Mouse (Mus musculus) intestine, embryonic 16.5 days (tissue): Measurements from ENCODE around the gene Cc2d1b. TPM values are rescaled to one million over a fixed set of nuclear protein-coding genes. Genes with fewer than 3 reads are reported as not detected.

Experiments
- ATAC-seq: fragments of 200-750 bp; cut with Nextera tagmentation; 2 replicates; pipeline ENCODE4 v1.8.0; 2017; ENCODE audit warnings: moderate TSS enrichment, moderate library complexity
- H3K27ac ChIP-seq: fragments of 300-500 bp; sonication (generic); 2 replicates; pipeline ENCODE4 v1.5.1; 2014; ENCODE audit warnings: mild to moderate bottlenecking, low read length
- H3K27me3 ChIP-seq: fragments of 300-500 bp; sonication (generic); replicated peaks from 2 replicates; pipeline ENCODE4 v1.6.1; 2014; ENCODE audit warnings: low read length, control low read depth, mixed read lengths; ENCODE audit not compliant: control insufficient read depth, insufficient read depth
- H3K36me3 ChIP-seq: fragments of 300-500 bp; sonication (generic); 2 replicates; pipeline ENCODE4 v1.6.1; 2014; ENCODE audit warnings: low read length, control low read depth; ENCODE audit not compliant: control insufficient read depth, insufficient read depth
- H3K4me1 ChIP-seq: fragments of 300-500 bp; sonication (generic); 2 replicates; pipeline ENCODE4 v1.6.1; 2014; ENCODE audit warnings: low read length, control low read depth, mixed read lengths; ENCODE audit not compliant: control insufficient read depth, insufficient read depth
- H3K4me2 ChIP-seq: fragments of 300-500 bp; sonication (generic); 2 replicates; pipeline ENCODE4 v1.6.1; 2014; ENCODE audit warnings: low read depth, low read length, control low read depth
- H3K4me3 ChIP-seq: fragments of 300-500 bp; sonication (generic); 2 replicates; pipeline ENCODE4 v1.5.1; 2014; ENCODE audit warnings: mild to moderate bottlenecking, low read length
- H3K9ac ChIP-seq: fragments of 300-500 bp; sonication (generic); 2 replicates; pipeline ENCODE4 v1.6.1; 2014; ENCODE audit warnings: low read depth, low read length
- H3K9me3 ChIP-seq: fragments of 300-500 bp; sonication (generic); 2 replicates; pipeline ENCODE4 v1.6.1; 2016; ENCODE audit warnings: low read length, control low read depth; ENCODE audit not compliant: control insufficient read depth
- WGBS: fragments of 180-500 bp; shearing (Covaris S2); extraction: QIAGEN DNeasy Blood & Tissue Kit; methylation state at CpG from one replicate; pipeline ENCODE4 v1.1.7; 2014; 5-methylcytosine and 5-hydroxymethylcytosine counted together
- polyA plus RNA-seq: library from polyadenylated mRNA; unstranded; fragments of >200 nt; fragmentation: Nextera tagmentation; extraction: Ambion mirVana; gene quantifications from 2 replicates; pipeline ENCODE4 v1.2.1, GENCODE M21; 2015

The Cc2d1b gene
- polyA plus RNA-seq, 1 experiment from 2014 or later = 33.0 TPM

- ATAC-seq = no peak
- 87% methylated on average over 3 of the region's 3 CpGs for WGBS
- Histone ChIP-seq H3K9ac (no peak overlapping the region), H3K27me3 (no peaks in the 10 kb centered on the region), H3K4me1 (no peaks in the 10 kb centered on the region), H3K27ac (no peak overlapping the region), H3K36me3 (peaks cover 7% of the 10 kb centered on the region; the same call in 1 of the 2 replicates), H3K4me3 (no peak overlapping the region), H3K9me3 (no peaks in the 10 kb centered on the region), H3K4me2 (no peak overlapping the region)
Measured at GRCm38 (mm10) chr4:108608651-108609050, 11.1 kb upstream of the Cc2d1b start.

- Histone ChIP-seq H3K4me2 (no peak overlapping the region), H3K4me1 (no peaks in the 10 kb centered on the region), H3K9me3 (no peaks in the 10 kb centered on the region), H3K9ac (no peak overlapping the region), H3K36me3 (no peaks in the 10 kb centered on the region), H3K27me3 (no peaks in the 10 kb centered on the region), H3K4me3 (no peak overlapping the region), H3K27ac (no peak overlapping the region)
- 91% methylated on average over 5 of the region's 5 CpGs for WGBS
- ATAC-seq = no peak
Measured at GRCm38 (mm10) chr4:108610935-108611334, 8.8 kb upstream of the Cc2d1b start.

GRCm38 (mm10) chr4:108618586-108618985, 1.2 kb upstream of the Cc2d1b start:
- Histone ChIP-seq H3K9me3 (no peaks in the 10 kb centered on the region), H3K9ac (peak overlapping the region; percentile 88), H3K4me1 (peaks cover 3% of the 10 kb centered on the region; the same call in 1 of the 2 replicates), H3K36me3 (no peaks in the 10 kb centered on the region), H3K4me3 (no peak overlapping the region; the same call in 1 of the 2 replicates), H3K27ac (peak overlapping the region; percentile 82), H3K4me2 (peak overlapping the region; percentile 70; the same call in 1 of the 2 replicates), H3K27me3 (no peaks in the 10 kb centered on the region)
- WGBS = 58% methylated on average over 4 of the region's 4 CpGs
- ATAC-seq = no peak

DNA sequence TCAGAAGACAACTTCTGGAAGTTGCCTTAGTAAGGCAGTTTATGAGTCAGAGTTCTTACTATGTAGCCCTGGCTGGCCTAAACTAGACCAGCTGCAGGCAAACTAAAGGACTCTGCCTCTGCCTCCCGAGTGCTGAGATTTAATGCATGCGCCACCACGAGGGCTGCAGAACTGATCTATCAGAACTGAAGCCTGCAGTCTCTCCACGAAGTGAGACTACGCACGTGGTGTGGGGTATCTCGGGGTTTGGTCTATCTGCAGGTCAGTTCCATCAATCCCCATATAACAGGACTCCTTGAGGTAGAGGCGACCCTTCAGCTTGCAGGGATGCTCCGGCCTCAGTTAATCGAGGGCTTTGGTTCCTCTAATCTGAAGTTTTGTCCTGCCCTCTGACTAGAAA, 575 bp upstream of the Cc2d1b start:
- WGBS = 1% methylated on average over 10 of the region's 10 CpGs
- peak overlapping the region; percentile 82 for H3K27ac ChIP-seq
- H3K9me3 ChIP-seq = no peaks in the 10 kb centered on the region
- H3K27me3 ChIP-seq = no peaks in the 10 kb centered on the region
- no peaks in the 10 kb centered on the region for H3K36me3 ChIP-seq
- peak overlapping the region; percentile 70 for H3K4me2 ChIP-seq
- H3K9ac ChIP-seq = peak overlapping the region; percentile 88
- H3K4me3 ChIP-seq = peak overlapping the region; percentile 81
- ATAC-seq = peak; percentile 57
- peaks cover 3% of the 10 kb centered on the region; the same call in 1 of the 2 replicates for H3K4me1 ChIP-seq

DNA sequence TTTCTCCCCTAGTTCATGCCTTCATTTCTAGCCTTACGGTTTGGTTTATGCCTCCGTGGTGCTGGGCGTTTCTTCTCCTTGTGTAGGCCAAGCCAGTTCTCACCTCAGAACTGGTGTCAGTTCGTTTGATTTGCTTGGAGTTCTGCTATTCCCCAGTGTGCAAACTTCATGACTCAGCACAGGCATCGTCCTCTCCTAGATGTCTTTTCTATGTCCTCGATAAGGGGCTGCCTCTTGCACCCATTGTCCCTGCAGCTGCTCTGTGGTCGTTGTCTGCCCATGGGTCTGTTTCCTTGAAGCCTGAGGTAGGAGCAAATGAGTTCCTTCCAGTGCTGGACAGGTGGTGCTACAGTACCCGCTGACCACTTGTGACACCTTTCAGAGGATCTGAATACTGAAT, 796 bp downstream of the Cc2d1b start:
- no peaks in the 10 kb centered on the region for H3K9me3 ChIP-seq
- peak overlapping the region; percentile 86; the same call in 1 of the 2 replicates for H3K27ac ChIP-seq
- H3K4me3 ChIP-seq = peak overlapping the region; percentile 81
- no peaks in the 10 kb centered on the region for H3K36me3 ChIP-seq
- peaks cover 3% of the 10 kb centered on the region; the same call in 1 of the 2 replicates for H3K4me1 ChIP-seq
- ATAC-seq = peak; percentile 1; the same call in 1 of the 2 replicates
- H3K27me3 ChIP-seq = no peaks in the 10 kb centered on the region
- 17% methylated on average over 8 of the region's 8 CpGs for WGBS
- H3K4me2 ChIP-seq = peak overlapping the region; percentile 70
- peak overlapping the region; percentile 88 for H3K9ac ChIP-seq

- no peaks in the 10 kb centered on the region for H3K9me3 ChIP-seq
- no peaks in the 10 kb centered on the region for H3K27me3 ChIP-seq
- no peak for ATAC-seq
- H3K4me2 ChIP-seq = no peak overlapping the region
- WGBS = 96% methylated on average over 6 of the region's 6 CpGs
- H3K9ac ChIP-seq = no peak overlapping the region
- H3K4me3 ChIP-seq = no peak overlapping the region
- no peak overlapping the region for H3K27ac ChIP-seq
- H3K36me3 ChIP-seq = no peaks in the 10 kb centered on the region
- peaks cover 3% of the 10 kb centered on the region; the same call in 1 of the 2 replicates for H3K4me1 ChIP-seq
Measured at GRCm38 (mm10) chr4:108621504-108621903, 1.8 kb downstream of the Cc2d1b start.

DNA sequence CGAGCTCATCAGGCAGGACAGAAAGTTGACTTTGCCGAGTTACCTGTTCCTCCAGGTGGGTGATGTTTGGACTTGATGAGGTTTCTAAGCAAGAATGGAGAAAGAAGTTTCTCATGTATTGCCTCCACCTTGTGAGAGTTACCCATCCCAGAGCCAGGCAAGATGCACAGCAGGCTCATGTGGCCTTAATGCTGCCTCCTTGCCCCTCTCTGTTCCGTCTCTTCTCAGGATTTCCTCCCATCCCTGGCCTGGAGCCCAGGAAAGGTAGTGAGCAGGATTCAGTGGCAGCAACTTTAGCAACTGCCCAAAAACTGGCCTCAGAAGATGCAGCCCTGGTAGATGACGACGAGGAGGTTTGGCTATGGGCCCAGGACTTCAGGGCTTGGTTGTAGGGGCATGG, 7.3 kb downstream of the Cc2d1b start:
- Histone ChIP-seq H3K27ac (no peak overlapping the region), H3K4me2 (no peak overlapping the region), H3K4me3 (no peak overlapping the region), H3K36me3 (peaks cover 16% of the 10 kb centered on the region), H3K4me1 (no peaks in the 10 kb centered on the region), H3K27me3 (no peaks in the 10 kb centered on the region), H3K9ac (no peak overlapping the region), H3K9me3 (no peaks in the 10 kb centered on the region)
- no peak for ATAC-seq
- 87% methylated on average over 5 of the region's 5 CpGs for WGBS

DNA sequence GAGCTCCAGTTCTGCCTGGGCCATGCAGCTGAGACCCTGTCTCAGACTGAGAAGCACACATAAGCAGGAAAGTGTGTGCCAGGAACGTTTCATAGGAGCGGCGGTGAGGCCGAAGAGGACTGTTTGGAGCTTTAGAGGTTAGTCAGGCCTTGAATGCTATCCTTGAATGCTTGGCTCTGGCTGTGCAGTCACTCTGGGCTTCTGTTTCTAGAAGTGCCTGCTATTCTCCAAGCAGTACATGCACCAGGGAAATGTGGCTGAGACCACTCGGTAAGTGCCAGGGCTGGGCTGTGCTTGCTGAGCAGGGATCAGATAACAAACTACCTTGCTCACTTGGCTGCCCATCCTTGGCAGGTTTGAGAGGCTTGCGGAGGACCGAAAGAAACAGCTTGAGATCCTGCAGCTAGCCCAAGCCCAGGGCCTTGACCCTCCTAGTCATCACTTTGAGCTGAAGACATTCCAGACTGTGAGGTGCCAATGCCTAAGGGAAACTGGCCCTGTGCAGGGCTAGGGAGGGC, 9.7 kb downstream of the Cc2d1b start:
- no peak for ATAC-seq
- H3K27ac ChIP-seq = no peak overlapping the region
- H3K4me3 ChIP-seq = no peak overlapping the region
- 89% methylated on average over 7 of the region's 7 CpGs for WGBS
- no peaks in the 10 kb centered on the region for H3K4me1 ChIP-seq
- no peak overlapping the region for H3K4me2 ChIP-seq
- no peak overlapping the region for H3K9ac ChIP-seq
- no peaks in the 10 kb centered on the region for H3K27me3 ChIP-seq
- H3K36me3 ChIP-seq = peaks cover 16% of the 10 kb centered on the region
- H3K9me3 ChIP-seq = no peaks in the 10 kb centered on the region

DNA sequence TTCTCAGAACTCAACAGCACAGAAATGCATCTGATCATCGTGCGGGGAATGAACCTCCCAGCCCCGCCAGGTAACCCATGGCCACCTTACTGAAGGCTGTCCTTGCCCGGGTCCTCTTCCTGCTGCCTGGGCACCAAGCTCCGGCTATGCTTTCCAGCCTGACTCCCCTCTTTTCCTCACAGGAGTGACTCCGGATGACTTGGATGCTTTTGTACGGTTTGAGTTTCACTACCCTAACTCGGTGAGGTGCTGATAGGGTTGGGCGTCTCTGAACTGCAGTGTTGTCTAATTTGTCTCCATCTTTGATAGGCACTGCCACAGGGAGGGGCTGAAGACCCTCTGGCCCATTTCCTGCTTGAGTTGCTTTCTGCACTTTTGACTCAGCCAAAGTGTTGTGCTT, 10.4 kb downstream of the Cc2d1b start:
- Histone ChIP-seq H3K4me3 (no peak overlapping the region), H3K9me3 (no peaks in the 10 kb centered on the region), H3K27me3 (no peaks in the 10 kb centered on the region), H3K27ac (no peak overlapping the region), H3K4me1 (no peaks in the 10 kb centered on the region), H3K9ac (no peak overlapping the region), H3K36me3 (peaks cover 17% of the 10 kb centered on the region), H3K4me2 (no peak overlapping the region)
- 91% methylated on average over 9 of the region's 9 CpGs for WGBS
- no peak for ATAC-seq

GRCm38 (mm10) chr4:108631616-108632015, 11.9 kb downstream of the Cc2d1b start:
- Histone ChIP-seq H3K4me1 (no peaks in the 10 kb centered on the region), H3K36me3 (peaks cover 23% of the 10 kb centered on the region)
- WGBS = 91% methylated on average over 4 of the region's 4 CpGs

More at GRCm38 (mm10) chr4:108631616-108632015, 11.9 kb downstream of the Cc2d1b start:
- Histone ChIP-seq H3K27me3 (no peaks in the 10 kb centered on the region), H3K27ac (no peak overlapping the region), H3K9ac (no peak overlapping the region), H3K4me3 (no peak overlapping the region), H3K4me2 (no peak overlapping the region), H3K9me3 (no peaks in the 10 kb centered on the region)
- no peak for ATAC-seq
